Mouse (Mus musculus) lung, postnatal 4 days (tissue): ENCODE measurements at regions not wholly inside any gene's neighbourhood (a gene's known extent, or its start where the extent isn't known, plus 50 kb on each side); places are given as distances from the start of the nearest gene placed in this dataset.

Source experiments
- DNase-seq, 2 experiments: peaks; one replicate each; pipeline ENCODE4 v3.0.0; 2021

- DNase-seq = no peak
Measured at GRCm38 (mm10) chr4:125350056-125350455, 140.4 kb upstream of the Grik3 start.

DNA sequence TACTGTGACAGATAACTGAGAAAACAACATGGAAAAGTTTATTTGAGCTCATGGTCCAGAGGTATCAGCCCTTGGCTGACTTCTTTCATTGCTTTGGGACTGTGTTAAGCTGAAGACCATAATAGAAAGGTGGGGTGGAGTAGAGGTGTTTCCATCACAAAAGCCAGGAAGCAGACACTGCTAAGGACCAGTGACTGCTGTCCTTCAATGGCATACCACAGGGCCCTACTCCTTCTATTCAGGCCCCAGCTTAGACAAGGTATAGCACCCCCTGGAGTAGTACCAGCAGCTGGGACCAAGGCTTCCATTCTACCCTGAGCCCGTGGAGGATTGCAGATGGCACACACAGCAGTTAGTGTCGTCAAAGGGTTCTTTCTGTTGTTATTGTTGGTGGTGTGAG lies 151.4 kb upstream of the Grik3 start:
- DNase-seq = no peak

GRCm38 (mm10) chr4:125328806-125329205 lies 161.7 kb upstream of the Grik3 start:
- DNase-seq = no peak

DNA sequence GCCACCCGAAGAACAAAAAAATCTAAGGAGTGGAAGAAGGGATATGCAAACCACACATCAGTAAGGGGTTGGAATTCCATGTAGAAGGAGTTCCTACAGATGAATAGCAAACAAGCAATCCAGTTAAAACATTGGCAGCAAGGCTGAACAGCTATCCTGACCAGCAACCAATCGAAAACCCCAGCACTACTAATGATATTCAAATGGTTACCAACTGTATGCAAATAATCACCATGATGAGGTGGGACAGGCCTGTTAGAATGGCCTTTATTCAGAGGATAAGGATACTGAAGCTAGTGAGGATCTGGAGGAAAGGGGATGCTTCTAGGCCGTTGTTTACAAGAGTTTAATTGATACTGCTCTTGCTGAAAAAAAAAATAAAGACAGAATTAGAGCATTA lies 166.0 kb upstream of the Grik3 start:
- no peak for DNase-seq

GRCm38 (mm10) chr4:125319343-125319742 lies 171.2 kb upstream of the Grik3 start:
- DNase-seq = no peak

GRCm38 (mm10) chr4:125318293-125318692 lies 172.2 kb upstream of the Grik3 start:
- DNase-seq = no peak

- DNase-seq = no peak
Measured at GRCm38 (mm10) chr4:125316876-125317275, 173.6 kb upstream of the Grik3 start.

GRCm38 (mm10) chr4:125315818-125316217 lies 174.7 kb upstream of the Grik3 start:
- DNase-seq = no peak

- DNase-seq = no peak
Measured at GRCm38 (mm10) chr4:125313892-125314291, 176.6 kb upstream of the Grik3 start.

DNA sequence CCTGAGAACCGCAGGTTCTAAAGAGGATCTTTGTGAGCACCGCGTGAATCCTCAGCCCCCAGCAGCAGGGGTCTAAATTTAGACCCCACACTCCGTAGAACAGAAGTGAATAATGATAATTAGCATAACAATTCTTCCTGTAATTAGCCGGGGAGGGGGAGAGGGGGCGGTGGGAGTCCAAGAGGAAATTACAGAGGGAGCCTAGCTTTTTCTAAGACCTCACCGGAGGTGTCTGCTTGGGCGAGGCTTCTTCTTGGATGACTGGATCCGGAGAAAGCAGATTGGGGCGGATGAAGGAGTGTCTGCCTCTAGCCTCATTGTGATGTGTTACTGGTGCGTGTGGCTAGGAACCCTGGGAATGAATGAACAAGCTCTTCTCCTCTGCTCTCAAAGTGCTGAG lies 177.2 kb upstream of the Grik3 start:
- DNase-seq = no peak

DNA sequence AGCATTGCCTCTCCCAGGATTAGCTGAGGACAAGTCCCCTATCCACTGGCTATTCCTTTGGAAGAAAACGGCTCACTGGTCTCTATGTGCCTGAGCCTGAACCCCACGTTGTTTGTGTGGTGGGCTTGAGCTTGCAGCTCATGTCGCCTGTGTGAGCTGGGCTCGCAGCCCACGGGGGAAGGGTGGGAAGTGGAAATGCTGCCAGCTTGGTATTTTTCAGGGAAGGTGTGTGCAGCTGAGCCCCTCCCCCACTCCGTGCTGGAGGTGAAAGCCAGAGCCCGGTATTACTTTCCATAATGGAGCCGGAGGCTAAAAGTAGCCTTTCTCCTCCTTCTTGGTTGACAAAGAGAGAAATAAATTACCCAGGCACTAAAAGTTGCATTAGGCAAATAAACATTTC lies 180.5 kb upstream of the Zc3h12a start:
- DNase-seq = no peak

DNA sequence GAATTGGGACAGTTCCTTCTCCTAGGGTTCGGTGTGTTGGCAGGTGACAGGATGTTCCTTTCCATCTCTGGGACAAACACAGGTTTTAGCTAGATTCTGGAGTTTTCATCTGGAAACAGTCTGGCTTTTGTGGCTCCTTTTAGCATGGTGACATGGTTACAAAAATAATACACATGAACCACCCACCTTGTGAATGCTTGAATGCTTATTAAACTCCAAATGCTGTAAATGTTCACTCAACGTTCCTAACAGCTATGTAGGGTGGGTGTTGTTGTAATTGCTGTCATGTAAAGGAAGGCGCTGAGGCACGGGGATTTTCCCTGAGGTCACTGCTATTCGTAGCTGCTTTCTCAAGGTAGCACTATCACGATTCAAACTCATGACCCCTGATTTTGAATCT lies 178.1 kb upstream of the Zc3h12a start:
- DNase-seq = no peak

DNA sequence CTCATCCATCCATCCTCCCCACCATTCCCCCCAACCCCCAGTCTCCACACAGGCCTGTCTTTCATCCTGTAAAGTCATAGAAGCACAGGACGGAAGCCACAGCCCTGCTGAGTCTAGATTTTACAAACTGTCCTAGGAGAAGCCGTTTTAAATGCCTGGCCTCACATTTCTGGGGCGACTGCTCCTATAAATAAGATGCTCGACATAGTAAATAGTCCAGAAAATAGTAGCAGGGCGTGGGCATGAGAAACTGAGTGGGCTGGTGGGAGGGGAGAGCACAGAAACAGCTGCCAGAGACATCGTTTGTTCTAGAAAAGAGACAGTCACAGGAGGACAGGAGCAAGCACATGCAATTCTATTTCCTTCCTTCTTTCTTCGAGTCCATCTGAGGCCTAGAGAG lies 175.0 kb upstream of the Zc3h12a start:
- DNase-seq = no peak

GRCm38 (mm10) chr4:125300503-125301457 lies 173.1 kb upstream of the Zc3h12a start:
- peak; percentile 74 to 76 for DNase-seq

DNA sequence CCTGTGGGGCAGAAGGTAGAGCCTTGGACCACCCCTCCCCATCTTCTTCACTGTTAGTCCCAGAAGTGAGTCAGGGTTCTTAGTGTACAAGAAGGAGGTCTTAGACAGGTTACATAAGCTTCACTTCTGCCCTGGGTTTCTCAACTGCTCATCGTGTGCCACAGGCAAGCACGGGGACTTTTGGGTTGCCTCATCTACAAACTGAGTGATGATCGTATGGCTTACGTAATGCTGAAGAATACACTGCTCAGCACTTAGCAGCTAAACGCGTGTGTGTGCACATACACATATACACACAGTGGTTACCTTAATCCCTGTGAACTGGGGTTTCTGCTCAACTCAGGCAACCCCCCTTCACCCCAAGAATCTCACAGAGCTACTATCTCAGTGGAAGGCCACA lies 163.1 kb upstream of the Zc3h12a start:
- no peak for DNase-seq

- DNase-seq = no peak
Measured at GRCm38 (mm10) chr4:125289709-125290108, 162.1 kb upstream of the Zc3h12a start.

DNA sequence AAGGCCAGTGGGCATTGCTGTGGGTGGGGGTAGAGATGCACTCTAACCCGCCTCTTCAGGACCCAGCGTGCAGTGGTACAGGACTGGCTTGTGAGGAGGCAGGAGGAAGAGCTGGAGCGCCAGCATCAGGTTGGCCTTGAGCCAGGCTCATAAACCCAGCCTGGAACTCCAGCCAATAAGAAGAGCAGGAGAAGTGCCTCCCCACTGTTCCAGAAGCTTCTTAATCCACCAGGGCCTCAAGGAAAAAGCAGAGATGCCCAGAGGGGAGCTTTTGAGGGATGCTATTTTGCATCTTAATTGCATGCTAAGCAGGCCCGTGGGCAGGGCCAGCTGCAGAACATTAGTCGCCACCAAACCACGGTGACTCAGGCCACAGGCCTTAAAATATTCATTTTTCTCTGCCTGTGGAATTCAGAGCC lies 161.4 kb upstream of the Zc3h12a start:
- no peak for DNase-seq

GRCm38 (mm10) chr4:125282974-125283319 lies 155.3 kb upstream of the Zc3h12a start:
- DNase-seq = no peak

DNA sequence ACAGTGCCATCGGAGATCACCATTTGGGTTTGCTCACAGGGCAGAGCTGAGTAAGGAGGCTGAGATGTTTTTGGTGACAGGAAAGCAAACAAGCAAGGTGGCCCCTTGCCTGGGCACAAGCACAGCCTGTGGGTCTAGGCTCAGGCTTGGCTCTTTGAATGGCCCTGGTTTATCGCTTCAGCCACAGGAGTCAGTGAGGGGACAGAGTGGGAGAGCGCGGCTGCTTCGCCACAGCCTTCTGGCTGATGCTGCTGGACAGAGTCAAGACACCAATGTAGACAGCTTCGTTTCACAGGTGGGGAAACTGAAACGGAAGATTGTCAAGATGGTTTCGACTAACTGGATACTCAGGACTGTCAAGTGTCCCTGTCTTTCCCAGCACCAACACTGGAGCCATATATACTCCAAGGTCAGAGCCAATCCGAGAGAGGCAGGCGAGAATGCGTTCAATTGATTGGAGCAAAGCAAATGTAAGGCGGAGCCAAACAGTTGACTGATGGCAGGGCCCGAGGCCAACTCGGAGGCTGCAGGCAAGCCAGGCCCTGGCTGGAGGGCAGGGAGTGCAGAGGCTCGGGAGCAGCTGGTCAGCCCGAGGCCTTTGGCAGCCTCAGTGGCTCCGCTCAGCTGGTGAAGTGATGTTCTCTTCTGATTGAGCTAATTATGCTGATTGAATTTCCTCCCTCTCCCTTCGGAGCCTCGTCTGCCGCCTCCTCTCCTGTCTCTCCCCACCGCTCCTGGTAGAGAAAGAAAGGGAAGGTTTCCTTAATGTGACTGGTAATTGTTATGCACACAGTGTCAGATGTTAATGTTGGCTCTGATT lies 154.7 kb upstream of the Zc3h12a start:
- peak; percentile 14 to 41 for DNase-seq

GRCm38 (mm10) chr4:125279165-125279564 lies 151.5 kb upstream of the Zc3h12a start:
- no peak for DNase-seq

GRCm38 (mm10) chr4:125276861-125277260 lies 149.2 kb upstream of the Zc3h12a start:
- no peak for DNase-seq

- DNase-seq = no peak
Measured at GRCm38 (mm10) chr4:125275259-125275658, 147.6 kb upstream of the Zc3h12a start.

DNA sequence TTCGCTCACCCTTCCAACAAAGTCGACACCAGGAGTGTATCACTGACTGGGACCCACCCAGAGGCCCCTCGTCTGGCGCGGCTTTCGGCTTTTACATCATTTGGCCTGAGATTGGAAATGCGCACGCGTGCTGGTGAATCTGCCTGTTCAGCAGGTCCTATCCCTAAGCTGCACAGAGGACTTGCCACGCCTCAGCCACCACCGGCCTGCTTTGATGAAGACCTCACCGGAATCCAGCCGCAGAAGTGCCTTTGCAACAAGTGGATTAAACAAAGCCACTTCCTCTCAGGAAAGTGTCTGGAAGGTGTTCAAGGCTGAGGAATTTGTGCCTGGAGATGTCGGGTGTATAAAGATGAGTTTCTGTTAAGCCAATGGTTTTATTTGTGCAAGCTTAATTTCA lies 143.3 kb upstream of the Zc3h12a start:
- no peak for DNase-seq

DNA sequence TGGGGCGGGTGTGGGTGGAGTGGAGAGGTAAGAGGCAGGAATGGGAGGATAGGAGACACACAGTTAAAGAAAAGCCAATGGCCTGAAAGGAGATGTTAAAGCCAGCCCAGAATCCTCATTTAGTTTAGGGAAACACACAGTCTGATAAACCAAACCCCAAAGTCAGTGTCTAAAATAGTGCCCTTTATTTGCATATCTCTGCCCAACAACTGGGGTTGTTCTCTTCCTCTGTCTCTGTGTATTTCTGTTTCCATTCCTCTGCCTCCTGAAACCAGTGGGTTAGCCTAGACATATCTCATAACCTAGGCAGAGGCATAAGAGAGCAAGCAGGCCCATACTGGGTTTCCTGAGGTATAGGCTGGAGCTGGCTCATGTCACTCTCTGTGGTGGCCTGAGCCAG lies 138.6 kb upstream of the Zc3h12a start:
- DNase-seq = no peak
